Mouse (Mus musculus) hematopoietic stem cell, adult 5-6 weeks (primary cell): ENCODE measurements around the gene Snx33. TPM values are rescaled to one million over a fixed set of nuclear protein-coding genes. Genes with fewer than 3 reads are reported as not detected.
A peak's percentile ranks its signal among the peaks of the same experiment; 100 is the strongest.
"Not testable (repeated sequence)": the region's sequence is repeated elsewhere in the genome, so short reads cannot be mapped to it uniquely, and the experiment has no call there.

Source experiments
- ATAC-seq, 2 experiments: fragments of 125-278 bp in 1 of 2; replicated peaks in 1 of 2; 2 replicates each; pipeline ENCODE4 v1.8.0; 2016 to 2017; ENCODE audit warnings: inconsistent platforms in 2 of 2, mild to moderate bottlenecking in 2 of 2, moderate number of reproducible peaks in 2 of 2, low read depth in 1 of 2, moderate TSS enrichment in 1 of 2; ENCODE audit not compliant: low FRiP score in 2 of 2, poor library complexity in 2 of 2, severe bottlenecking in 2 of 2, insufficient read depth in 1 of 2, low TSS enrichment in 1 of 2
- total RNA-seq: library from RNA; stranded (forward); fragments of 172-1452, 232-1000 nt; gene quantifications from 2 replicates; pipeline ENCODE4 v1.2.3, GENCODE M21; 2017

Gene Snx33
- 10.6 and 12.8 TPM in 2 replicates for total RNA-seq

GRCm38 (mm10) chr9:56928041-56928811, at the start of gene Snx33:
Gene Snx33 (minus strand): TSS chr9:56928371.
- peak; percentile 73 to 75 for ATAC-seq

- no peak for ATAC-seq
These were observed 47.0 kb upstream of the Snx33 start for GRCm38 (mm10) chr9:56975199-56975598.

- ATAC-seq, result no peak
These were observed 45.9 kb upstream of the Snx33 start for GRCm38 (mm10) chr9:56973960-56974524.

DNA sequence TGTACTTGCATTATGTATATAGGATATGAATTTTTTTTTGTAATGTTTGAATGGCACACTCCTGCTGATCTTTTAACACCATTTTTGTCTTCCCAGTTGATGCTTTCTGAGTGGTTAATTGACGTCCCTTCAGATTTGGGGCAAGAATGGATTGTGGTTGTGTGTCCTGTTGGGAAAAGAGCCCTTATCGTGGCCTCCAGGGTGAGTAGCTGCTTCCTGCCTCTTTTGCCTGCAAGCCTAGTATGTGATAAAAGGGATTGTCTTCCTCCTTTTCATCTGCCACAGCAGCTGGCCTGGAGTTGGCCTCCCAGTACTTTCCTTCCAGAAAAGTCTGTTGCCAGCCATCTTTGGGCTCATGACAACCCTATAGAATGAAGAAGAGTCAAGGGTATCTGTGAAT, 42.0 kb upstream of the Snx33 start:
- no peak for ATAC-seq

- ATAC-seq, result no peak
These were observed 33.4 kb upstream of the Snx33 start for GRCm38 (mm10) chr9:56961591-56961990.

DNA sequence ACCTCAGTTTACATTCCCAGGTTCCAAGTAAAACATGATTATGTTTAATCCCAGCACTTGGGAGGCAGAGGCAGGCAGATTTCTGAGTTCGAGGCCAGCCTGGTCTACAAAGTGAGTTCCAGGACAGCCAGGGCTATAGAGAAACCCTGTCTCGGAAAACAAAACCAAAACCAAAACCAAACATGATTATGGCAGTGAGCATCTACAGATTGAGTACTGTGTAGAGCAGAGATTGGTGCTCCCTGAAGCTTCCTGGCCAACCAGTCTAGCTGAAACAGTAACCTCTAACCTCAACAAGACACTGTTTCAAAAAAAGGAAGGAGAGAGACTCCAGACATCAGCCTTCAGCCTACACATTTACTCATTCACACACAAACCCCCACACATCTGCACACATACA, 30.5 kb upstream of the Snx33 start:
- ATAC-seq, result no peak

DNA sequence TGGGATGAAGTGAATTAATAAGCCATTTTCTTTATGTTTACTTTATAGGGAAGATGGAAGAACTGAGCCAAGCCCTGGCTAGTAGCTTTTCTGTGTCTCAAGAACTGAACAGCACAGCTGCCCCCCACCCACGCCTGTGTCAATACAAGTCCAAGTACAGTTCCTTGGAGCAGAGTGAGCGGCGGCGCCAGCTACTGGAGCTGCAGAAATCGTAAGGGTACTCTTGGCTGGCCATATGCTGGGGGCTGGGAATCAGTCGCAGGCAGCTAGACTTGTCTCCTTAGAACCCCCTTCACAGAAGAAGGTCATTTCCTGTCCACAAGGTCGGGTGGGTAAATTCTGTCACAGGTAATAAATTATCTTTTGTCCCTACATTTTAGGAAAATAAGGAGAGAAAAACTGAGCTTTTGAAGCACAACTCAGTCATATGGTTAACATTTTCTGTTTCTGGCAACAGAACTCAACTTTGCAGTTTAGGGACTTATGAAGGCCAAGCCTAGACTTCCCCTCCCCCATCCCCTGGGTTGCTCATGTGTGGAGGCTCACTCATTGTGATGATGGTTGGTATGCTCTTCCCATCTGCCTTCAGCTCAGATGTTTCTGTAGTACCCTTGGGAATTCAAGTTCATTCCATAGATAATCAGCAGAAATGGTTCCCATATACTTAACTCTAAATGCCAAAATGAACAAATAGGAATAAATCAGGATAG, 28.9 kb upstream of the Snx33 start:
- no peak for ATAC-seq

DNA sequence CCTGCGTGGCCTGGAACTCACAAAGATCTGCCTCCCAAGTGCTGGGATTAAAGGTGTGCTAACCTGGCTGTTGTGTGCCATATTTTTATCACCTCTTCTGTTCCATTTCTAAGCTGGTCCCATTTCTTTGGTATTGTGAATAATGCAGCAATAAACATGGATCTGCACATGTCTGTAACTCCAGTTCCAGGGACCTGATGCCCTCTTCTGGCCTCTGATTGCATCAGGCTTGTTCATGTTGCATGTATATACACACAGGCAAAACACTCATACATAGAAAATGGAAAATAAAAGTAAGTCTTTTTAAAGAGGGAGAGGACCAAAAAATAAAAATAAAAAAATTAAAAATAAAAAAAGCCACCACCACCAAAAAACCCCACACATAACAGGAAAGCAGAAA, 25.4 kb upstream of the Snx33 start:
- ATAC-seq, result no peak

GRCm38 (mm10) chr9:56950414-56951400, 22.5 kb upstream of the Snx33 start, which contains the start of gene Snupn:
Gene Snupn (plus strand): TSS chr9:56950878.
- peak; percentile 99 to 100 for ATAC-seq

DNA sequence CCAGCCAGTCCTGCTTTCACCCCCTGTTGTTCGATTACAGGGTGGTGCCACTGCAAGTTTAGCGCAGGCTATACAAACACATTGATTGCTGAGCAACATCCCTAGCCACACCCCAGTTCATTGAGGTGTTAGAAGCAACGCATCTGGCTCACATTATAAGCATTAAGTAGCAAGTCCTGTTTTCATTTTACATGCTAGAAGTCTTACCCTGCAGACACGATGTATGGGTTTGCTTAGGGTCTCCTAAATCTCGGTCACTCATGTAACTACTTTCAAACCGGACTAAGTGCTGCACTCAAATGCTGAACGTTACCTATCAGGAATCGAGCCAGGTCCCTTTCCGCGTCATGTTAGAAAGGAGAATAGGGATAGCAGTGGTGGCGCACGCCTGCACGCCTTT, 21.6 kb upstream of the Snx33 start:
- ATAC-seq, result no peak

DNA sequence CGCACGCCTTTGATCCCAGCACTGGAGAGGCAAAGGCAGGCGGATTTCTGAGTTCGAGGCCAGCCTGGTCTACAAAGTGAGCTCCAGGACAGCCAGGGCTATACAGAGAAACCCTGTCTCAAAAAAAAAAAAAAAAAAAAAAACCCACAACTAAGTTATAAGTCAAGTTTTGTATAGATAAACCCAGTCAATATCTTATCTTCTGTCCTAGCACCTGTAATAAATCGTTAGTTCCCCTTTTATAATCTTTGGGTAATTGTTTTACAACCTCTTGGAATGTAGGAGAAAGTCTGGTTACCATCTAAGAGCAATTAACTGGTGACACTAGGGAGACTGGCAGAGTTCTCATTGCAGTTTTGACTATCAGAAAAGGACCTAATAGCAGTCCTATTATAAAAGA, 20.5 kb upstream of the Snx33 start:
- not testable (repeated sequence) for ATAC-seq

- not testable (repeated sequence) for ATAC-seq
These were observed 19.3 kb upstream of the Snx33 start for GRCm38 (mm10) chr9:56947481-56947880.

DNA sequence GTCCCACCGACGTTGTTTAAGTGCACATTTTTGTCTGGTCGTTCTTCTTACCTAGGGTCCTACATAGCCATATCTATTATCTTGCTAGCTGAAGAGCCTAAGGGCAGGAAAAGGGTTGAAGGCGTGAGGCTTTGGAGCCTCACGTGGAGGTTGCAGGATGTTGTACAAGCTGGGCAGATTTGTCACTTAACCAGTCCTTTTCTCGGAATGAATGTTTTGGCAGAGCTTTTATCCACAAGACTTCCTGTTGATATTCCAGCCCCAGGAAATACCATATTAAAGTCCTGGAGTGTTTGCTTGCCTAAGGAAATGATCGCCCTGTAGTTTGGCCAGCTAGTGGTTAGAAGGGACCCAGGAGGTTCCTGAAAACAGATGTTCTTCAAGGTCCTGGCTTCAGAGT, 10.2 kb upstream of the Snx33 start:
- no peak for ATAC-seq

DNA sequence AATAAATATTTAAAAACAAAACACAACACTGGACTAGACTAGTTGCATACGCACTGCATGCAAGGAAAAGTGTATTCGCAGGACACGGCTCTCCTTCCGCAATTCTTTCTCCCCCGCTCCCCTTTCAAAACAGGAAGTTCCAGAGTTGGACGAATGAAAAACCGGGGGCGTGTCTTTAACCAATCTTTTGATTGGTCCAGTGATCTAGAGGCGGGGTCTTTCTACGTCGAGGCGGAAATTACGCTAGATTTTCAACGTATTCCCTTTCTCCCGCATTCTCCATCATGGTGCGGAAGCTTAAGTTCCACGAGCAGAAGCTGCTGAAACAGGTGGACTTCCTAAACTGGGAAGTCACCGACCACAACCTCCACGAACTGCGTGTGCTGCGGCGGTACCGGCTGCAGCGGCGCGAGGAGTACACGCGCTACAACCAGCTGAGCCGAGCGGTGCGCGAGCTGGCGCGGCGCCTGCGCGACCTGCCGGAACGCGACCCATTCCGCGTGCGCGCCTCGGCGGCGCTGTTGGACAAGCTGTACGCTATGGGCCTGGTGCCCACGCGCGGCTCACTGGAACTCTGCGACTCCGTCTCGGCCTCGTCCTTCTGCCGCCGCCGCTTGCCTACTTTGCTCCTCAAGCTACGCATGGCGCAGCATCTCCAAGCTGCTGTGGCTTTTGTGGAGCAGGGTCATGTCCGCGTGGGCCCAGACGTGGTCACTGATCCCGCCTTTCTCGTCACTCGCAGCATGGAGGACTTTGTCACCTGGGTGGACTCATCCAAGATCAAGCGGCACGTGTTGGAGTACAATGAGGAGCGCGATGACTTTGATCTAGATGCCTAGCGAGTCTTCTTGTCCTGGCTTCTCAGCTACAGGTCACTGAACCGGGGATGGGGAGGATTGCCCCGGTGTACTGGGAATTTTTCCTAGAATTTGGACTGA, 9.3 kb upstream of the Snx33 start, which contains the start of gene Imp3:
Gene Imp3, plus strand, starts transcription at position 253 of the 938 bp plus-strand sequence.
- peak; percentile 90 to 94 for ATAC-seq

DNA sequence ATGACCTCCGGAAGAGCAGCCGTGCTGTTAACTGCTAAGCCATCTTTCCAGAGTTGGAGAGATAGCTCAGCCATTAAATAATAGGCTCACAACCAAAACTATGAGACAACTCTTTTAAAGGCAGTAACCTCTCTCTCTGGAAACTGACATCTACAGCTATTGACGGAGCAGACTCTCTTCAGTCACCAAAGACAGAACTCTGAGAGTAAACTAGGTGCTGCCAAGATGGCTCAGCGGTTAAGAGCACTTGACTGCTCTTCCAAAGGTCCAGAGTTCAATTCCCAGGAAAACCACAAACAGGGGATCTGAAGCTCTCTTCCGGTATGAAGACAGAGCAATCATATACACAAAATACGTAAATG, 8.7 kb upstream of the Snx33 start:
- ATAC-seq, result no peak

GRCm38 (mm10) chr9:56930556-56930955, 2.4 kb upstream of the Snx33 start:
- no peak for ATAC-seq
